In the genomic region with DNA sequence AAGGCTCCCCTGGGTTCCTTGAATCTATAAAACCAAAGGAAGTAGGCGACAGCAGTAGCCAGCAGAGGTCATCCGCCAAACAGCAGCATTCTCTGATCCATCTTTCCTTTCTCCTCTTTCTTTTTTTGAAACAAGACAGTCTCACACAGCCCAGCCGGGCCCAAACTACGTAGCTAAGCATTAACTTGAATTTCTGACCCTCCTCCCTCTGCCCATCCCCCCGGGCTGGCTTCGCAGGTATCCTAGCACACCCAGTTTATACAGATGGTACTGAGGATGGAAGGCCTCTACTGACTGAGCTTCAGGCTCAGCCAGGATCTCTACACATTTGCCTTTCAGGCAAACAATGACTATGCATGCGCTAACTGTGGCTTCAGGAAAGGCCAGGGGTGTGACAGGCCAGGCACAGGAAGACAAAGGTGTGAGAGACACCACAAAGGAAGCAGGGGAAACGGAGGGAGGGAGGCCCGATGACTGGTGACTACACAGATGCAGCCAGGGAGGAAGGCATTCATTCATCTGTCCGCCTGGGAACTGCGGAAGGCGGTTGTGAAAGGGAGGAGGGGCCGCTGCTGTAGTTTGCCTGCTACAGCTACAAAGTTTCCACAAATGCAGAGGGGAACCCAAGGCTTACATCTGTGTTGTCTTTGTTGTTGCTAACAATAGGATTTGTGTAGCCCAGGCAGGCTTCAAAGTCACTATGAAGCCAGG, we compare ENCODE assay signal across 8 mouse cellular contexts. TPM values are rescaled to one million over a fixed set of nuclear protein-coding genes. Genes with fewer than 3 reads are reported as not detected.
DNase-seq lines count a peak whose midpoint lies in the region; ATAC-seq and TF ChIP-seq lines count a peak whose summit lies in the region.

No protein-coding gene starts in this region.

- peak; percentile 35; the same call in 1 of the 2 replicates for TF ChIP-seq EP300 in heart, adult 2 months (IDR thresholded peaks at IDR 0.05; ENCODE audit: insufficient read depth, low read depth, low read length)

- no peaks in the 10 kb centered on the region for H3K36me3 ChIP-seq in heart, adult 2 months (ENCODE audit: control insufficient read depth, insufficient read depth, low read length)
- peaks cover 41% of the 10 kb centered on the region for H3K36me3 ChIP-seq in embryonic facial prominence, embryonic 15.5 days
- H3K36me3 ChIP-seq in intestine, embryonic 15.5 days = peaks cover 27% of the 10 kb centered on the region

- no peak overlapping the region for H3K4me3 ChIP-seq in heart, adult 2 months
- H3K4me3 ChIP-seq in embryonic facial prominence, embryonic 15.5 days (replicated peaks) = no peak overlapping the region
- H3K4me3 ChIP-seq in intestine, embryonic 15.5 days (replicated peaks) = no peak overlapping the region

- H3K9me3 ChIP-seq in embryonic facial prominence, embryonic 15.5 days (replicated peaks) = no peaks in the 10 kb centered on the region
- H3K9me3 ChIP-seq in intestine, embryonic 15.5 days = no peaks in the 10 kb centered on the region

- H3K9ac ChIP-seq in heart, adult 2 months (ENCODE audit: low read depth, low read length) = no peak overlapping the region
- no peak overlapping the region for H3K9ac ChIP-seq in embryonic facial prominence, embryonic 15.5 days
- H3K9ac ChIP-seq in intestine, embryonic 15.5 days = no peak overlapping the region; the same call in 1 of the 2 replicates

- H3K27ac ChIP-seq in heart, adult 2 months = peak overlapping the region; percentile 19; the same call in 1 of the 2 replicates
- H3K27ac ChIP-seq in embryonic facial prominence, embryonic 15.5 days (replicated peaks) = 0 out of 2 replicates have a peak overlapping the region, but pooled peaks have one; percentile 44
- H3K27ac ChIP-seq in intestine, embryonic 15.5 days = peak overlapping the region; percentile 51; the same call in 1 of the 2 replicates

- TF ChIP-seq CTCF in heart, adult 2 months (IDR thresholded peaks at IDR 0.05) = no peak

- peaks cover 13% of the 10 kb centered on the region for H3K4me1 ChIP-seq in heart, adult 2 months (ENCODE audit: control insufficient read depth, insufficient read depth, low read length)
- peaks cover 27% of the 10 kb centered on the region for H3K4me1 ChIP-seq in embryonic facial prominence, embryonic 15.5 days
- H3K4me1 ChIP-seq in intestine, embryonic 15.5 days (replicated peaks) = peaks cover 9% of the 10 kb centered on the region; the same call in 1 of the 2 replicates

- peak in 1 of 2 experiments; percentile 57 for DNase-seq in heart, adult 2 months
- no peak for DNase-seq in heart, postnatal 25 days (ENCODE audit: low spot score)
- peak; percentile 53 for DNase-seq in lung, postnatal 36 days
- no peak for DNase-seq in right cerebral cortex, postnatal 36 days (ENCODE audit: low spot score in 2 of 2)
- DNase-seq in layer of hippocampus, adult 9-10 months (ENCODE audit: low spot score) = no peak

- no peak for ATAC-seq in embryonic facial prominence, embryonic 15.5 days (ENCODE audit: insufficient number of reproducible peaks, low FRiP score, low TSS enrichment, low read depth)
- no peak for ATAC-seq in intestine, embryonic 15.5 days
- no peak for ATAC-seq in inflammation-experienced regulatory T-cells, adult 6 months

- H3K27me3 ChIP-seq in heart, adult 2 months (ENCODE audit: control insufficient read depth, insufficient read depth, low read length) = no peaks in the 10 kb centered on the region
- no peaks in the 10 kb centered on the region for H3K27me3 ChIP-seq in embryonic facial prominence, embryonic 15.5 days
- H3K27me3 ChIP-seq in intestine, embryonic 15.5 days (replicated peaks) = no peaks in the 10 kb centered on the region

- no peak for TF ChIP-seq POLR2A in heart, adult 2 months (IDR thresholded peaks at IDR 0.05; ENCODE audit: insufficient read depth, low read depth, low read length)

- no peak overlapping the region for H3K4me2 ChIP-seq in embryonic facial prominence, embryonic 15.5 days (replicated peaks)
- H3K4me2 ChIP-seq in intestine, embryonic 15.5 days (replicated peaks) = no peak overlapping the region

- intact Hi-C loops in heart, adult 2 months (cut with DNase I) = loop anchor here (2.0 kb wide), 1 partner anchor 24 kb away; no protein-coding TSS in a partner anchor
- intact Hi-C loops in heart, postnatal 25 days (cut with DNase I) = no loop called here

- H3K79me2 ChIP-seq in heart, adult 2 months (replicated peaks; ENCODE audit: control insufficient read depth, insufficient read depth, low read length) = no peaks in the 10 kb centered on the region

- WGBS in heart, adult 2 months = 50% methylated on average over 13 of the region's 13 CpGs
- WGBS in embryonic facial prominence, embryonic 15.5 days = 54% methylated on average over 13 of the region's 13 CpGs
- WGBS in intestine, embryonic 15.5 days = 26% methylated on average over 13 of the region's 13 CpGs

RNA-seq across cellular contexts. Expression of a gene that starts 14.3 kb away (rescaled TPM):
- 1 to 10 TPM; 4.0 to 4.5 TPM for total RNA-seq in heart, adult 2 months (2021)
- polyA plus RNA-seq in heart, adult 2 months (2012; rRNA removed) = 6.9 and 7.6 TPM in 2 replicates
- 1 to 10 TPM; 5.4 to 6.0 TPM for total RNA-seq in heart, postnatal 25 days (2021)
- 11.7 and 14.7 TPM in 2 replicates for polyA plus RNA-seq in embryonic facial prominence, embryonic 15.5 days (2015; fragmentation: Nextera tagmentation; extraction: Ambion mirVana)
- polyA plus RNA-seq in intestine, embryonic 15.5 days (2015; fragmentation: Nextera tagmentation; extraction: Ambion mirVana) = 11.1 and 11.4 TPM in 2 replicates
- 1 to 10 TPM; 4.6 to 5.8 (median 5.5) TPM for polyA plus RNA-seq in inflammation-experienced regulatory T-cells, adult 6 months (2017; shearing (Covaris generic))

RNA-seq across cellular contexts. Expression of a gene that starts 25.6 kb away (rescaled TPM):
- total RNA-seq in heart, adult 2 months (2021) = 100 to 1,000 TPM; 679 to 987 TPM
- polyA plus RNA-seq in heart, adult 2 months (2012; rRNA removed) = 1,148 and 1,181 TPM in 2 replicates
- 100 to 1,000 TPM; 898 to 947 TPM for total RNA-seq in heart, postnatal 25 days (2021)
- polyA plus RNA-seq in embryonic facial prominence, embryonic 15.5 days (2015; fragmentation: Nextera tagmentation; extraction: Ambion mirVana) = 12,790 and 13,060 TPM in 2 replicates
- polyA plus RNA-seq in intestine, embryonic 15.5 days (2015; fragmentation: Nextera tagmentation; extraction: Ambion mirVana) = 14,579 and 17,104 TPM in 2 replicates
- over 10,000 TPM; 20,020 to 68,742 (median 52,499) TPM for polyA plus RNA-seq in inflammation-experienced regulatory T-cells, adult 6 months (2017; shearing (Covaris generic))

Comparison
In these comparisons a context has a peak if more than half of its experiments do, and no peak if none do; other contexts are left out.
1. RNA of a gene that starts 25.6 kb away (polyA plus RNA-seq): 20,020 to 68,742 TPM in inflammation-experienced regulatory T-cells, adult 6 months, 14,579 to 17,104 TPM in intestine, embryonic 15.5 days and 12,790 to 13,060 TPM in embryonic facial prominence, embryonic 15.5 days; 1,148 to 1,181 TPM in heart, adult 2 months; every median in the first group is over 10 times any median in the second.
2. Peak in every context shown above with its lines, with median percentiles within 50 percentile points of each other: H3K27ac ChIP-seq.